Mouse (Mus musculus) CH12.LX (cell line): ENCODE measurements at regions not wholly inside any gene's neighbourhood (a gene's known extent, or its start where the extent isn't known, plus 50 kb on each side); places are given as distances from the start of the nearest gene placed in this dataset.

Experiments used
- CTCF ChIP-seq, 2 experiments: IDR thresholded peaks in 1 of 2; conservative IDR thresholded peaks in 1 of 2; 2 replicates each; pipeline ENCODE4 v1.5.1; 2011 to 2012; ENCODE audit warnings: low read depth in 2 of 2, low read length in 2 of 2, improper control_type of control experiment in 1 of 2, inconsistent platforms in 1 of 2, mild to moderate bottlenecking in 1 of 2, moderate library complexity in 1 of 2
- EP300 ChIP-seq: IDR thresholded peaks from 2 replicates; pipeline ENCODE4 v1.6.1; 2011; ENCODE audit warnings: low read length, improper control_type of control experiment
- MXI1 ChIP-seq: IDR thresholded peaks from 2 replicates; pipeline ENCODE4 v1.6.1; 2011; ENCODE audit warnings: mild to moderate bottlenecking, low read depth, low read length, improper control_type of control experiment
- NRF1 ChIP-seq: IDR thresholded peaks from 2 replicates; pipeline ENCODE4 v1.6.1; 2014; ENCODE audit warnings: low read depth, mild to moderate bottlenecking, inconsistent platforms, low read length, improper control_type of control experiment, moderate library complexity
- PAX5 ChIP-seq: IDR thresholded peaks from 2 replicates; pipeline ENCODE4 v1.6.1; 2012; ENCODE audit warnings: low read length, inconsistent platforms, mixed read lengths
- POLR2A ChIP-seq: IDR thresholded peaks from 2 replicates; pipeline ENCODE4 v1.6.1; 2011; ENCODE audit warnings: low read depth, mild to moderate bottlenecking, improper control_type of control experiment, low read length
- POLR2AphosphoS2 ChIP-seq: IDR thresholded peaks from 2 replicates; pipeline ENCODE4 v1.6.1; 2011; ENCODE audit warnings: low read depth, low read length, improper control_type of control experiment
- UBTF ChIP-seq: IDR thresholded peaks from 2 replicates; pipeline ENCODE4 v1.6.1; 2012; ENCODE audit warnings: low read depth, mild to moderate bottlenecking, inconsistent platforms, low read length, improper control_type of control experiment, moderate library complexity

GRCm38 (mm10) chr7:83445181-83445926 lies 139.4 kb upstream of the Tmc3 start:
- TF ChIP-seq CTCF (conservative IDR thresholded peaks at IDR 0.05 in 1 of 2, IDR thresholded peaks at IDR 0.05 in 1 of 2; ENCODE audit: low read depth in 2 of 2, low read length in 2 of 2) (no peak), EP300 (no peak), PAX5 (no peak), MXI1 (no peak), POLR2A (no peak), NRF1 (no peak), POLR2AphosphoS2 (no peak), UBTF (no peak)
